In genomic region chr12:81484727-81485191, GRCm38 (mm10) we compare ENCODE assay signal across 8 mouse cellular contexts. TPM values are rescaled to one million over a fixed set of nuclear protein-coding genes. Genes with fewer than 3 reads are reported as not detected.
DNase-seq lines count a peak whose midpoint lies in the region; ATAC-seq lines count a peak whose summit lies in the region.

Gene Cox16, minus strand, starts transcription at chr12:81485127.

- peak; percentile 91 for DNase-seq in CD4-positive, CD25-positive, alpha-beta regulatory T cell, adult 2 months (ENCODE audit: low read depth, low spot score)
- peak; percentile 11 for DNase-seq in fat pad, adult 2 months (ENCODE audit: extremely low read depth, low read depth, low spot score)
- DNase-seq in kidney, postnatal 10 days = peak; percentile 92
- peak; percentile 77 to 81 for DNase-seq in natural killer cell, adult 2 months (ENCODE audit: low spot score in 2 of 2)

- 2% methylated on average over 31 of the region's 31 CpGs for WGBS in heart, embryonic 13.5 days
- under 1% methylated on average over 31 of the region's 31 CpGs for WGBS in liver, embryonic 12.5 days (ENCODE audit: insufficient replicate concordance)
- 0% methylated on average over 31 of the region's 31 CpGs for WGBS in stomach, embryonic 15.5 days

- H3K4me3 ChIP-seq in brown adipose tissue, adult 24 weeks (ENCODE audit: insufficient read depth, low read depth, low read length) = peak within 1 kb of the TSS; percentile 79
- peak within 1 kb of the TSS; percentile 79 for H3K4me3 ChIP-seq in heart, embryonic 13.5 days
- peak within 1 kb of the TSS; percentile 73 for H3K4me3 ChIP-seq in liver, embryonic 12.5 days
- H3K4me3 ChIP-seq in stomach, embryonic 15.5 days (replicated peaks) = peak within 1 kb of the TSS; percentile 83

- H3K27me3 ChIP-seq in heart, embryonic 13.5 days (replicated peaks) = no peaks in the 10 kb centered on the region
- no peaks in the 10 kb centered on the region for H3K27me3 ChIP-seq in liver, embryonic 12.5 days (replicated peaks)
- H3K27me3 ChIP-seq in stomach, embryonic 15.5 days (replicated peaks) = no peaks in the 10 kb centered on the region

- H3K27ac ChIP-seq in brown adipose tissue, adult 24 weeks (replicated peaks; ENCODE audit: low read depth, low read length) = peak within 1 kb of the TSS; percentile 93
- H3K27ac ChIP-seq in heart, embryonic 13.5 days (replicated peaks) = peak within 1 kb of the TSS; percentile 95
- H3K27ac ChIP-seq in liver, embryonic 12.5 days = peak within 1 kb of the TSS; percentile 96
- peak within 1 kb of the TSS; percentile 98 for H3K27ac ChIP-seq in stomach, embryonic 15.5 days

- H3K9ac ChIP-seq in heart, embryonic 13.5 days = peak within 1 kb of the TSS; percentile 88
- peak within 1 kb of the TSS; percentile 72 for H3K9ac ChIP-seq in liver, embryonic 12.5 days
- peak within 1 kb of the TSS; percentile 60; the same call in 1 of the 2 replicates for H3K9ac ChIP-seq in stomach, embryonic 15.5 days

- ATAC-seq in heart, embryonic 13.5 days (ENCODE audit: extremely low read depth, insufficient number of reproducible peaks, low FRiP score, low TSS enrichment) = peak; percentile 91
- ATAC-seq in liver, embryonic 12.5 days = peak; percentile 96
- peak; percentile 95 for ATAC-seq in stomach, embryonic 15.5 days (ENCODE audit: insufficient read depth, low FRiP score, low read depth)

- H3K9me3 ChIP-seq in heart, embryonic 13.5 days = no peaks in the 10 kb centered on the region
- H3K9me3 ChIP-seq in liver, embryonic 12.5 days (replicated peaks) = no peaks in the 10 kb centered on the region
- no peaks in the 10 kb centered on the region for H3K9me3 ChIP-seq in stomach, embryonic 15.5 days

- 0 out of 2 replicates have a peak, but pooled peaks cover under 1% of the 10 kb centered on the region for H3K36me3 ChIP-seq in heart, embryonic 13.5 days
- no peaks in the 10 kb centered on the region for H3K36me3 ChIP-seq in liver, embryonic 12.5 days
- no peaks in the 10 kb centered on the region for H3K36me3 ChIP-seq in stomach, embryonic 15.5 days

- peak within 1 kb of the TSS; percentile 83 for H3K4me2 ChIP-seq in heart, embryonic 13.5 days
- H3K4me2 ChIP-seq in liver, embryonic 12.5 days = peak within 1 kb of the TSS; percentile 79
- peak within 1 kb of the TSS; percentile 61 for H3K4me2 ChIP-seq in stomach, embryonic 15.5 days

- no peaks in the 10 kb centered on the region for H3K4me1 ChIP-seq in brown adipose tissue, adult 24 weeks (ENCODE audit: control insufficient read depth, insufficient read depth, insufficient read length, low read length)
- peaks cover 5% of the 10 kb centered on the region; the same call in 1 of the 2 replicates for H3K4me1 ChIP-seq in heart, embryonic 13.5 days
- peaks cover 16% of the 10 kb centered on the region; the same call in 1 of the 2 replicates for H3K4me1 ChIP-seq in liver, embryonic 12.5 days
- no peaks in the 10 kb centered on the region for H3K4me1 ChIP-seq in stomach, embryonic 15.5 days

RNA-seq across cellular contexts. Expression of gene Cox16, which starts in this region (rescaled TPM):
- 222 and 256 TPM in 2 replicates for polyA plus RNA-seq in brown adipose tissue, adult 24 weeks (2012; ENCODE audit: insufficient read depth, insufficient read length, missing spikeins)
- polyA plus RNA-seq in heart, embryonic 13.5 days (2015; fragmentation: Nextera tagmentation; extraction: Ambion mirVana) = 91.8 and 99.8 TPM in 2 replicates
- 78.4 and 86.0 TPM in 2 replicates for polyA plus RNA-seq in liver, embryonic 12.5 days (2016; fragmentation: Nextera tagmentation; extraction: Ambion mirVana)
- 150 and 155 TPM in 2 replicates for polyA plus RNA-seq in stomach, embryonic 15.5 days (2015; fragmentation: Nextera tagmentation; extraction: Ambion mirVana)

Comparison
In these comparisons a context has a peak if more than half of its experiments do, and no peak if none do; other contexts are left out.
1. Peak in every context shown above with its lines: DNase-seq, ATAC-seq, H3K4me3 ChIP-seq and H3K27ac ChIP-seq.
2. DNase-seq: peak in every context shown above with its lines; median percentile 92 in kidney, postnatal 10 days; 91 in CD4-positive, CD25-positive, alpha-beta regulatory T cell, adult 2 months; 79 in natural killer cell, adult 2 months; 11 in fat pad, adult 2 months.